Mouse (Mus musculus) ZHBTc4 (cell line): ENCODE data around the gene Lrrc58.
A peak's percentile ranks its signal among the peaks of the same experiment; 100 is the strongest.

Experiments used
- DNase-seq: peaks from one replicate; pipeline ENCODE4 v3.0.0-alpha.2; 2011; ENCODE audit warnings: low read depth, low spot score

Lrrc58 gene

GRCm38 (mm10) chr16:37867791-37868505 lies at the start of gene Lrrc58:
Gene Lrrc58 (plus strand): TSS chr16:37868389.
- DNase-seq = peak; percentile 81

GRCm38 (mm10) chr16:37823949-37824348 lies 44.2 kb upstream of the Lrrc58 start:
- no peak for DNase-seq

- DNase-seq = no peak
These were observed 43.2 kb upstream of the Lrrc58 start for GRCm38 (mm10) chr16:37824778-37825505.

GRCm38 (mm10) chr16:37826286-37826685 lies 41.9 kb upstream of the Lrrc58 start:
- no peak for DNase-seq

- DNase-seq = no peak
These were observed 37.1 kb upstream of the Lrrc58 start for GRCm38 (mm10) chr16:37831041-37831440.

GRCm38 (mm10) chr16:37837571-37837970 lies 30.6 kb upstream of the Lrrc58 start:
- DNase-seq = no peak

GRCm38 (mm10) chr16:37842439-37842838 lies 25.8 kb upstream of the Lrrc58 start:
- no peak for DNase-seq

- DNase-seq = no peak
These were observed 24.4 kb upstream of the Lrrc58 start for GRCm38 (mm10) chr16:37843740-37844139.

GRCm38 (mm10) chr16:37845202-37845925 lies 22.8 kb upstream of the Lrrc58 start:
- no peak for DNase-seq

- DNase-seq = no peak
These were observed 21.1 kb upstream of the Lrrc58 start for GRCm38 (mm10) chr16:37847081-37847480.

- DNase-seq = no peak
These were observed 16.8 kb upstream of the Lrrc58 start for GRCm38 (mm10) chr16:37851366-37851765.

- DNase-seq = no peak
These were observed 14.9 kb upstream of the Lrrc58 start for GRCm38 (mm10) chr16:37853279-37853678.

- no peak for DNase-seq
These were observed 14.1 kb upstream of the Lrrc58 start for GRCm38 (mm10) chr16:37854054-37854453.

GRCm38 (mm10) chr16:37854593-37854992 lies 13.6 kb upstream of the Lrrc58 start:
- no peak for DNase-seq

- no peak for DNase-seq
These were observed 12.6 kb upstream of the Lrrc58 start for GRCm38 (mm10) chr16:37855583-37855982.

- no peak for DNase-seq
These were observed 11.9 kb upstream of the Lrrc58 start for GRCm38 (mm10) chr16:37856327-37856726.

GRCm38 (mm10) chr16:37857495-37857894 lies 10.7 kb upstream of the Lrrc58 start:
- DNase-seq = no peak

- no peak for DNase-seq
These were observed 8.0 kb upstream of the Lrrc58 start for GRCm38 (mm10) chr16:37860213-37860612.

GRCm38 (mm10) chr16:37861029-37861428 lies 7.2 kb upstream of the Lrrc58 start, which contains the start of gene Gm36028:
Gene Gm36028 (minus strand): TSS chr16:37861146.
- no peak for DNase-seq

GRCm38 (mm10) chr16:37863876-37864275 lies 4.3 kb upstream of the Lrrc58 start:
- DNase-seq = no peak

GRCm38 (mm10) chr16:37865841-37866240 lies 2.3 kb upstream of the Lrrc58 start:
- DNase-seq = no peak
